Mouse (Mus musculus): ENCODE results near the gene Trim34a. TPM values are rescaled to one million over a fixed set of nuclear protein-coding genes. Genes with fewer than 3 reads are reported as not detected.
"Not testable (repeated sequence)": the region's sequence is repeated elsewhere in the genome, so short reads cannot be mapped to it uniquely, and the experiment has no call there.

Trim34a gene
- 2.2 and 2.5 TPM in 2 replicates for polyA plus RNA-seq (2012; ENCODE audit: insufficient read depth, insufficient read length, missing spikeins)

DNA sequence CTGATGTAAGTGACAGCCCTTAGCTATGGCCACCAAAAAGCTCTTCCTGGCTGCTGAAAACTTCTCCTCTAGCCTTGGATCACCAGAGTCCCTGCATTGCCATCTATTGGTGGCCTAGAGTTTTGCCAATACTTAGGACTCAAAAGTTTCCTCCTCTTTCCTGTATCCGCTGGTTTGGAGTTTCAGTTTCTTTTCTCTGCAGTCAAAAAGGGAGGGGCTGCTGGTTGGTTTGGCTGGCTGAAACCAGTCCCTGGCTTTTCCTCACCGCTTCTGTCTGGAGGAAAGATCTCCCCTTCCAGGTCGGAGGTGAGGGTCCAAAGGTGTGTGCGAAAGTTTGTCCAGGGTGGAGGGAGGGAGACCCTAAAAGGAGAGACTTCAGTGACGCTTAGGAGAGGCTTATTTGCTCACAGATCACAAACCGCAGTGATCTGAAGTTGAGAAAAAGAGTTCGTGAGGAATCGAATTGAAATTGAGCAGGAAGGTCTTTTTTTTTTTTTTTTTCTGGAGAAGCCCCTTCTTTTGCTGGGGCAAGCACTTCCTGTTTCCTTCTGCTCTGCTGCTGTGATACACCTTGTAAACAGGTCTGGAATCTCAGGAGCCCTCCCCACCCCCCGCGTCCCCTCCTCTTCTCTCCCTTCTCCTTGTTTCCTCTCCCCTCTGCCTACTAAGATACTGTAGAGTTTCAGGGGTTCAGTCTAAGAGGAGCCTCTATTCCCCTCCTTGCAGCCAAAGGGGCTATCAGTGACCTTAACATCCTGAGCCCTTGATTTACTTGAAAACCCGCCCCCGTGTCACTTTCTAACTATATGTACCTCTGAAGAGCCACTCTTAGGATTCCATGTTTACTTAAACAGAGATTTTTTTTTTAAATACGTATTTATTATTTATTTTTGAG, at the start of gene Trim34a:
Trim34a (plus strand) TSS at position 171 of the 895 bp plus-strand sequence.
- peak within 1 kb of the TSS; percentile 96 for H3K4me3 ChIP-seq (ENCODE audit: insufficient read depth, low read depth, low read length)
- no peaks in the 10 kb centered on the region for H3K4me1 ChIP-seq (ENCODE audit: control insufficient read depth, insufficient read depth, insufficient read length, low read length)
- H3K27ac ChIP-seq (replicated peaks; ENCODE audit: low read depth, low read length): peak within 1 kb of the TSS; percentile 95

DNA sequence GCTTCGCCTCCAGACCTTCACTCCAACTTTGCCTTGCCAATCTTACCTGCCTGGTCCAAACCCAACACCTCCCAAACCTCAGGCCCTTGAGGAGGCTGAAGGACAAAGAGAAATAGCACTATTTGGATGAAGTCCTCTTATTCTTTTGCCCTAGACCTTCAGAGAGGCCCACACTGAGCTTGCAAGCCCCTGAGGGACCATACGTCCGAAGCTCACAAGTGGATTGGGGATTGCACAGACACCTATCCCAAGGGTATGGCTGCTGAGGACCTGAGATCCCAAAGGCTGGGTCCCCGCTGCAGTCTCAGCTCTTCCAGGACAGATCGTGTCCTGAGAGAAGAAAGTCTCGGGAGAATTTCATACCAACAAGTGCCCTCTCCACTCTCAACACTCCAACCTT, 48.4 kb upstream of the Trim34a start, which contains the start of gene Olfr649:
Olfr649 (minus strand) TSS at position 101 of the 400 bp plus-strand sequence.
- Histone ChIP-seq H3K4me3 (ENCODE audit: insufficient read depth, low read depth, low read length) (no peak within 1 kb of the TSS), H3K4me1 (ENCODE audit: control insufficient read depth, insufficient read depth, insufficient read length, low read length) (no peaks in the 10 kb centered on the region), H3K27ac (replicated peaks; ENCODE audit: low read depth, low read length) (no peak within 1 kb of the TSS)

- Histone ChIP-seq H3K4me1 (ENCODE audit: control insufficient read depth, insufficient read depth, insufficient read length, low read length) (no peaks in the 10 kb centered on the region), H3K4me3 (ENCODE audit: insufficient read depth, low read depth, low read length) (no peak overlapping the region), H3K27ac (replicated peaks; ENCODE audit: low read depth, low read length) (no peak overlapping the region)
Observed at GRCm38 (mm10) chr7:104199822-104200221, 44.4 kb upstream of the Trim34a start.

- Histone ChIP-seq H3K4me3 (ENCODE audit: insufficient read depth, low read depth, low read length) (no peak overlapping the region), H3K27ac (replicated peaks; ENCODE audit: low read depth, low read length) (no peak overlapping the region), H3K4me1 (ENCODE audit: control insufficient read depth, insufficient read depth, insufficient read length, low read length) (no peaks in the 10 kb centered on the region)
Observed at GRCm38 (mm10) chr7:104206197-104206596, 38.1 kb upstream of the Trim34a start.

DNA sequence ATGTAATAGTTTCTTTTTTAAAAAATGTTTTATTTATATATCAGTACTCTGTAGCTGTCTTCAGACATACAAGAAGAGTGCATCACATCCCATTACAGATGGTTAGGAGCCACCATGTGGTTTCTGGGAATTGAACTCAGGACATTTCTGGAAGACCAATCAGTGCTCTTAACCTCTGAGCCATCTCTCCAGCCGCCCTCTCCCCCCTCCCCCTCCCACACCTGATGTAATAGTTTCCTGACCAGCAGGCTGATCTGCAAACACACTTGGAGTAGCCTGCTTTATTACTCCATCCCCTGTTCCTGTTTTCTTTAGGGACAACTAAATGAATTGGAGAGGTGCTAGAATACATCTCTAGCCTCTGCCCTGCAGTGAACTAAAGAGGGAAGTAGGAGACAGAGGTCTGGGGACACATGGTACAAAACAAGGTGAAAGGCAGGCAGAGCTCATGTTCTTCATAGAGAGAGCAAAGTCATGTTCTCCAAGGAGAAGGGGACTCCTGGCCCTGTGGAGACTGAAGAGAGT, 28.2 kb upstream of the Trim34a start:
- Histone ChIP-seq H3K4me3 (ENCODE audit: insufficient read depth, low read depth, low read length) (no peak overlapping the region), H3K27ac (replicated peaks; ENCODE audit: low read depth, low read length) (no peak overlapping the region), H3K4me1 (ENCODE audit: control insufficient read depth, insufficient read depth, insufficient read length, low read length) (no peaks in the 10 kb centered on the region)

GRCm38 (mm10) chr7:104217881-104218280, 26.4 kb upstream of the Trim34a start:
- no peaks in the 10 kb centered on the region for H3K4me1 ChIP-seq (ENCODE audit: control insufficient read depth, insufficient read depth, insufficient read length, low read length)
- no peak overlapping the region for H3K4me3 ChIP-seq (ENCODE audit: insufficient read depth, low read depth, low read length)
- H3K27ac ChIP-seq (replicated peaks; ENCODE audit: low read depth, low read length): no peak overlapping the region

GRCm38 (mm10) chr7:104218701-104219569, 25.3 kb upstream of the Trim34a start, which contains the start of gene Trim6:
Gene Trim6 (plus strand): TSS chr7:104218793.
- Histone ChIP-seq H3K27ac (replicated peaks; ENCODE audit: low read depth, low read length) (no peak within 1 kb of the TSS), H3K4me3 (ENCODE audit: insufficient read depth, low read depth, low read length) (peak within 1 kb of the TSS; percentile 42), H3K4me1 (ENCODE audit: control insufficient read depth, insufficient read depth, insufficient read length, low read length) (no peaks in the 10 kb centered on the region)

- Histone ChIP-seq H3K4me1 (ENCODE audit: control insufficient read depth, insufficient read depth, insufficient read length, low read length) (no peaks in the 10 kb centered on the region), H3K27ac (replicated peaks; ENCODE audit: low read depth, low read length) (no peak overlapping the region), H3K4me3 (ENCODE audit: insufficient read depth, low read depth, low read length) (no peak overlapping the region)
Observed at GRCm38 (mm10) chr7:104231203-104231602, 13.1 kb upstream of the Trim34a start.

- Histone ChIP-seq H3K4me1 (ENCODE audit: control insufficient read depth, insufficient read depth, insufficient read length, low read length) (no peaks in the 10 kb centered on the region), H3K4me3 (ENCODE audit: insufficient read depth, low read depth, low read length) (no peak overlapping the region), H3K27ac (replicated peaks; ENCODE audit: low read depth, low read length) (no peak overlapping the region)
Observed at GRCm38 (mm10) chr7:104240857-104241256, 3.4 kb upstream of the Trim34a start.

DNA sequence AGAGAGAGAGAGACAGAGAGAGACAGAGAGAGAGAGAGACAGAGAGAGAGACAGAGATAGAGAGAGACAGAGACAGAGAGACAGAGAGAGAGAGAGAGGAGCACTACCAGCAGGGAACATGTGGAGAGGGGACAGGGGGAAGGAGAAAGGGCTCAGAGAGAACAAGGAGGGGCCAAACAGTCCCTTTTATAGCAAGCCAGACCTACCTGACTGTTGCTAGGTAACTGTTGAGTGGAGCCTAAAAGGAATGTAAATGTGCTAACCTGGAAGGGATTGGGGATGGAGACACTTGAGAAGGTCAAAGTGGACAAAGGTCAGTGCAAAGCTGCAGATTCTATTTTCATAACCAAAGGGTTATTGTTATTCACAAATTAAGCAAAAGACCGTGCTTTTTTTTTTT, 641 bp upstream of the Trim34a start:
- Histone ChIP-seq H3K4me1 (ENCODE audit: control insufficient read depth, insufficient read depth, insufficient read length, low read length) (no peaks in the 10 kb centered on the region), H3K27ac (replicated peaks; ENCODE audit: low read depth, low read length) (no peak overlapping the region), H3K4me3 (ENCODE audit: insufficient read depth, low read depth, low read length) (no peak overlapping the region)

DNA sequence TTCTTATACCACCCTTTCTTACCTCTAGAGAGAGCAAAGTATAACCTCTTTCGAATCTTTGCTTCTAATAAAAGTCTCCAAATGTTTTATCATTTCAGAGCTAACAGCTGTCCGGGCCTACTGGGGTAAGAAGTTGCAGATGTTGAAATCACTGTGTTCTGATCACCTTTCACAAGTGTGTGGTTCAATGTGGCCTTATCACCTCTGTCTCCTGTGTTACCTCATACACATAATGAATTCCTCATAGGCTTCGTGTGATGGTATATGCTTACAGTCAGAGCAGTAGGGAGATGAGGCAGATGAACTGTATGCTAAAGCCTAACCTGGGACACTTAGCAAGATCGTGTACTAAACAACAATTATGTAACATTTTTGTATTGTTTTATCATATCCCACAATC, 16.1 kb downstream of the Trim34a start:
- H3K4me3 ChIP-seq (ENCODE audit: insufficient read depth, low read depth, low read length); H3K27ac ChIP-seq (replicated peaks; ENCODE audit: low read depth, low read length); H3K4me1 ChIP-seq (ENCODE audit: control insufficient read depth, insufficient read depth, insufficient read length, low read length): not testable (repeated sequence)

DNA sequence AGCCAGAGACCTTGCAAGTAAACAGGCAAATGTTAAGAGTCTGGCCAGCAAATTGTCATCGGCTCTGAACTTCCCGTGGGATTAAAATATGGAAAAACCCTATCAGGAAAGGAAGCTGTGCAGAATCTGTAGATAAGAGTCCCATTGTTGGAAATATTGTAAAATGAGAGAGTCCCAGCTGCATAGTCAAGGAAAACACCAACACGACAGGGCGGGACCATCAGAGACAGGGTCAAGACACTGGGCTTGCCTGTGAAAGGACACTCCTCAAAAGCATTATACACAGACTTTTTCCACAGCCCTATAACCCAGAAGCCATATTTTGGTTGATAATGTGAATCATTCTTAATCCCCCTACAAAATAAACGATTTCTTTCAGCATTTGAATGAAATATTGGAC, 21.1 kb downstream of the Trim34a start:
- not testable (repeated sequence) for H3K4me1 ChIP-seq (ENCODE audit: control insufficient read depth, insufficient read depth, insufficient read length, low read length); H3K27ac ChIP-seq (replicated peaks; ENCODE audit: low read depth, low read length); H3K4me3 ChIP-seq (ENCODE audit: insufficient read depth, low read depth, low read length)

DNA sequence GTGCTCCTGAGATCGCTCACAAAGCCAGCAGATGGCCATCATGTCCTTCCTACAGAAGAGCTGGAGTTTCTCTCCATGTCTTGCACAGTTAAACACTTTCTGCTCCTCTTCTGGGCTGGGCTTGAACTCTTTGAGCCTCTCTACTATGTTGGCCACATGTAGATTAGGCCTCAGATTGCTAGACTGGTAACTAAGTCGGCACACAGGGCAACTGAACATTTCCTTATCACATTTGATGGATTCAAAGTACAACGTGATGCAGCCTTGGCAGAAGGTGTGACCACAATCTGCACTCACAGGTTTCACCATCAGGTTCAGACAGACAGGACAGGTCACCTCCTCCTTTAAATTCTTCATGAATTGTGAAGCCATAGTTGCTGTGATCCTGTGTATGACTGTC, 35.1 kb downstream of the Trim34a start:
- not testable (repeated sequence) for H3K4me3 ChIP-seq (ENCODE audit: insufficient read depth, low read depth, low read length); H3K27ac ChIP-seq (replicated peaks; ENCODE audit: low read depth, low read length); H3K4me1 ChIP-seq (ENCODE audit: control insufficient read depth, insufficient read depth, insufficient read length, low read length)

GRCm38 (mm10) chr7:104287576-104288443, 43.6 kb downstream of the Trim34a start, which contains the start of gene Trim5:
Gene Trim5 (minus strand): TSS chr7:104288094.
- H3K4me3 ChIP-seq (ENCODE audit: insufficient read depth, low read depth, low read length): peak within 1 kb of the TSS; percentile 57
- peak within 1 kb of the TSS; percentile 48 for H3K27ac ChIP-seq (replicated peaks; ENCODE audit: low read depth, low read length)
- H3K4me1 ChIP-seq (ENCODE audit: control insufficient read depth, insufficient read depth, insufficient read length, low read length): not testable (repeated sequence)

Measured in brown adipose tissue, adult 24 weeks (tissue).